30 mouse cellular contexts compared by ENCODE assay signal in the genomic region with DNA sequence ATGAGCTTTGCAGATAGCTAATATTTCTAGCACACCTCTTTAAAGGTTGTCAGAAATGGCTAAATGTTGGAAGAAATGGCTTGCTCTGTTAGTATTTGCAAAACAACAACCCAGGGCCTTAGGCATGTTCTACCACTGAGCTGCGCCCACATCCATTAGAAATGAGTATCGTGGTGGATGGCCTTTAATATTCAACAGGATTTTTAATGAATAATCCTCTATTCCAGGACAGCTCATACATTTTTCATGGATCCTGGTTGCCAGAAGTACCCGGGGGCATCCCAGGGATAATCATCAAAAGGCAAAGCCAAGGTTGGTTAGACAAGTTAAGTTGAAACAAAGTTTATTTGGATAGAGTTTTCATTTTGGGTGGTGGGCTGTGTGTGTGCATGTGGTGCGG. TPM values are rescaled to one million over a fixed set of nuclear protein-coding genes. Genes with fewer than 3 reads are reported as not detected.
A peak's percentile ranks its signal among the peaks of the same experiment; 100 is the strongest.
DNase-seq lines count a peak whose midpoint lies in the region; ATAC-seq and TF ChIP-seq lines count a peak whose summit lies in the region.
"Had no signal": no experiment of that assay in that cellular context is flagged by ENCODE, and none has a peak within 500 bp of the region (broad histone marks: within the 10 kb centered on the region; RNA-seq: fewer than 3 reads in every experiment).

No protein-coding gene starts in this region.

- H3K4me3 ChIP-seq in midbrain, embryonic 14.5 days (replicated peaks; ENCODE audit: low read depth, low read length), result no peak overlapping the region
- H3K4me3 ChIP-seq in midbrain, postnatal 0 days (ENCODE audit: low read depth, low read length), result no peak overlapping the region
- H3K4me3 ChIP-seq in lung, postnatal 0 days (ENCODE audit: low read depth, low read length), result no peak overlapping the region
- H3K4me3 ChIP-seq: embryonic facial prominence, embryonic 12.5 days; forebrain, embryonic 10.5 days; forebrain, embryonic 15.5 days; heart, embryonic 10.5 days; heart, embryonic 15.5 days; layer of hippocampus, adult 2 months; left cerebral cortex, adult 2 months; liver, embryonic 12.5 days; megakaryocyte, embryonic 14.5 days; stomach, embryonic 15.5 days had no signal

- H3K9ac ChIP-seq in midbrain, embryonic 14.5 days (replicated peaks; ENCODE audit: low read length), result no peak overlapping the region
- H3K9ac ChIP-seq in midbrain, postnatal 0 days (replicated peaks; ENCODE audit: low read length, poor library complexity, severe bottlenecking), result no peak overlapping the region
- no peak overlapping the region for H3K9ac ChIP-seq in lung, postnatal 0 days (replicated peaks; ENCODE audit: low read depth)
- H3K9ac ChIP-seq: embryonic facial prominence, embryonic 12.5 days; forebrain, embryonic 15.5 days; heart, embryonic 15.5 days; liver, embryonic 12.5 days; liver, postnatal 0 days; stomach, embryonic 15.5 days had no signal

- no peaks in the 10 kb centered on the region for H3K4me1 ChIP-seq in midbrain, embryonic 14.5 days (ENCODE audit: control insufficient read depth, insufficient read depth, low read length)
- no peaks in the 10 kb centered on the region for H3K4me1 ChIP-seq in midbrain, postnatal 0 days (ENCODE audit: insufficient read depth, low read length)
- H3K4me1 ChIP-seq in lung, postnatal 0 days (ENCODE audit: insufficient read depth, low read depth, low read length), result no peaks in the 10 kb centered on the region
- H3K4me1 ChIP-seq: embryonic facial prominence, embryonic 12.5 days; forebrain, embryonic 10.5 days; forebrain, embryonic 15.5 days; heart, embryonic 10.5 days; heart, embryonic 15.5 days; liver, embryonic 12.5 days; megakaryocyte, embryonic 14.5 days; stomach, embryonic 15.5 days had no signal

- peak; percentile 74 for DNase-seq in midbrain, embryonic 14.5 days
- DNase-seq in midbrain, postnatal 0 days (ENCODE audit: low spot score), result no peak
- DNase-seq in kidney, adult 9 months, result peak; percentile 85
- peak; percentile 71 for DNase-seq in kidney, postnatal 14 days
- DNase-seq in lung, postnatal 0 days (ENCODE audit: low spot score), result no peak
- no peak for DNase-seq in thymus, postnatal 0 days (ENCODE audit: low spot score)
- no peak for DNase-seq in cerebellum, adult 11-12 months
- DNase-seq: adrenal gland, adult 2 months; cerebellum, adult 9-10 months; cerebellum, postnatal 36 days; embryo, embryonic 11 days; gastrocnemius, postnatal 25 days; liver, postnatal 0 days; lung, postnatal 4 days; retina, postnatal 1 day; right cerebral cortex, postnatal 14 days; thymus, postnatal 36 days had no signal

- H3K27ac ChIP-seq in midbrain, embryonic 14.5 days (replicated peaks; ENCODE audit: low read depth, low read length), result no peak overlapping the region
- H3K27ac ChIP-seq in midbrain, postnatal 0 days (ENCODE audit: low read depth, low read length), result no peak overlapping the region
- H3K27ac ChIP-seq in lung, postnatal 0 days (ENCODE audit: low read length), result no peak overlapping the region
- H3K27ac ChIP-seq: embryonic facial prominence, embryonic 12.5 days; forebrain, embryonic 10.5 days; forebrain, embryonic 15.5 days; heart, embryonic 10.5 days; heart, embryonic 15.5 days; hindbrain, postnatal 0 days; layer of hippocampus, adult 2 months; left cerebral cortex, adult 2 months; liver, embryonic 12.5 days; stomach, embryonic 15.5 days had no signal

- TF ChIP-seq EP300 in lung, postnatal 0 days (IDR thresholded peaks at IDR 0.05), result no peak

- no peaks in the 10 kb centered on the region for H3K36me3 ChIP-seq in midbrain, embryonic 14.5 days (ENCODE audit: control insufficient read depth, insufficient read depth, low read length)
- no peaks in the 10 kb centered on the region for H3K36me3 ChIP-seq in midbrain, postnatal 0 days (ENCODE audit: insufficient read depth, low read length)
- H3K36me3 ChIP-seq in lung, postnatal 0 days (ENCODE audit: insufficient read depth, low read length), result no peaks in the 10 kb centered on the region
- H3K36me3 ChIP-seq: embryonic facial prominence, embryonic 12.5 days; forebrain, embryonic 10.5 days; forebrain, embryonic 15.5 days; heart, embryonic 10.5 days; heart, embryonic 15.5 days; liver, embryonic 12.5 days; stomach, embryonic 15.5 days had no signal

- no peak for ATAC-seq in midbrain, embryonic 14.5 days (ENCODE audit: low FRiP score, low TSS enrichment)
- no peak for ATAC-seq in midbrain, postnatal 0 days (ENCODE audit: low FRiP score)
- ATAC-seq in lung, postnatal 0 days, result no peak
- ATAC-seq: CD4-positive, CD25-positive, alpha-beta regulatory T cell, adult 4 months; forebrain, embryonic 15.5 days; hindbrain, postnatal 0 days; intestine, embryonic 16.5 days; liver, embryonic 12.5 days; liver, postnatal 0 days had no signal

- no peak for TF ChIP-seq CTCF in midbrain, postnatal 0 days (IDR thresholded peaks at IDR 0.05)
- TF ChIP-seq CTCF in lung, postnatal 0 days (IDR thresholded peaks at IDR 0.05), result no peak

- H3K9me3 ChIP-seq in midbrain, embryonic 14.5 days (ENCODE audit: control insufficient read depth, low read length), result no peaks in the 10 kb centered on the region
- H3K9me3 ChIP-seq in midbrain, postnatal 0 days (ENCODE audit: low read length), result no peaks in the 10 kb centered on the region
- no peaks in the 10 kb centered on the region for H3K9me3 ChIP-seq in lung, postnatal 0 days (ENCODE audit: low read length)
- H3K9me3 ChIP-seq: forebrain, embryonic 15.5 days; heart, embryonic 10.5 days; heart, embryonic 15.5 days; stomach, embryonic 15.5 days had no signal

- H3K27me3 ChIP-seq in midbrain, embryonic 14.5 days (ENCODE audit: control insufficient read depth, insufficient read depth, low read length), result no peaks in the 10 kb centered on the region
- H3K27me3 ChIP-seq in midbrain, postnatal 0 days (ENCODE audit: insufficient read depth, low read length), result no peaks in the 10 kb centered on the region
- H3K27me3 ChIP-seq in lung, postnatal 0 days (replicated peaks; ENCODE audit: insufficient read depth, low read length), result no peaks in the 10 kb centered on the region
- H3K27me3 ChIP-seq: embryonic facial prominence, embryonic 12.5 days; forebrain, embryonic 15.5 days; heart, embryonic 15.5 days; liver, embryonic 12.5 days; megakaryocyte, embryonic 14.5 days; stomach, embryonic 15.5 days had no signal

- 45% methylated on average over 4 of the region's 4 CpGs for WGBS in midbrain, embryonic 14.5 days
- WGBS in midbrain, postnatal 0 days, result 34% methylated on average over 4 of the region's 4 CpGs
- 85% methylated on average over 4 of the region's 4 CpGs for WGBS in lung, postnatal 0 days

- H3K4me2 ChIP-seq in midbrain, embryonic 14.5 days (ENCODE audit: low read length), result no peak overlapping the region
- H3K4me2 ChIP-seq in midbrain, postnatal 0 days (ENCODE audit: low read depth, low read length, poor library complexity, severe bottlenecking), result no peak overlapping the region
- H3K4me2 ChIP-seq in lung, postnatal 0 days (replicated peaks; ENCODE audit: low read depth, low read length), result no peak overlapping the region
- H3K4me2 ChIP-seq: embryonic facial prominence, embryonic 12.5 days; forebrain, embryonic 15.5 days; heart, embryonic 15.5 days; liver, embryonic 12.5 days; stomach, embryonic 15.5 days had no signal

RNA-seq across cellular contexts. Expression of a gene that starts 37.7 kb away (rescaled TPM):
- polyA plus RNA-seq in midbrain, embryonic 14.5 days (2014; fragmentation: Nextera tagmentation; extraction: Ambion mirVana), result 39.0 and 42.2 TPM in 2 replicates
- total RNA-seq in midbrain, postnatal 0 days (2014; rRNA removed), result 185 and 195 TPM in 2 replicates
- 34.4 and 35.7 TPM in 2 replicates for polyA plus RNA-seq in midbrain, postnatal 0 days (2015; fragmentation: Nextera tagmentation; extraction: Ambion mirVana)
- polyA plus RNA-seq in lung, postnatal 0 days (2015; fragmentation: Nextera tagmentation; extraction: Ambion mirVana), result 12.4 and 14.1 TPM in 2 replicates
- 16.9 and 19.4 TPM in 2 replicates for polyA plus RNA-seq in thymus, postnatal 0 days (2015; fragmentation: Nextera tagmentation; extraction: Ambion mirVana)

Comparison
In these comparisons a context has a peak if more than half of its experiments do, and no peak if none do; other contexts are left out.
1. DNase-seq: peak in midbrain, embryonic 14.5 days (single experiment), kidney, adult 9 months (single experiment) and kidney, postnatal 14 days (single experiment); none in midbrain, postnatal 0 days (single experiment), lung, postnatal 0 days (single experiment), thymus, postnatal 0 days (single experiment) and cerebellum, adult 11-12 months (single experiment).